Mouse (Mus musculus) lung, adult 18-20 months (tissue): Measurements from ENCODE around the gene Olfr374.

Experiments used
- DNase-seq, 2 experiments: peaks; one replicate each; pipeline ENCODE4 v3.0.0; 2022; ENCODE audit warnings: mixed read lengths in 2 of 2

The Olfr374 gene

DNA sequence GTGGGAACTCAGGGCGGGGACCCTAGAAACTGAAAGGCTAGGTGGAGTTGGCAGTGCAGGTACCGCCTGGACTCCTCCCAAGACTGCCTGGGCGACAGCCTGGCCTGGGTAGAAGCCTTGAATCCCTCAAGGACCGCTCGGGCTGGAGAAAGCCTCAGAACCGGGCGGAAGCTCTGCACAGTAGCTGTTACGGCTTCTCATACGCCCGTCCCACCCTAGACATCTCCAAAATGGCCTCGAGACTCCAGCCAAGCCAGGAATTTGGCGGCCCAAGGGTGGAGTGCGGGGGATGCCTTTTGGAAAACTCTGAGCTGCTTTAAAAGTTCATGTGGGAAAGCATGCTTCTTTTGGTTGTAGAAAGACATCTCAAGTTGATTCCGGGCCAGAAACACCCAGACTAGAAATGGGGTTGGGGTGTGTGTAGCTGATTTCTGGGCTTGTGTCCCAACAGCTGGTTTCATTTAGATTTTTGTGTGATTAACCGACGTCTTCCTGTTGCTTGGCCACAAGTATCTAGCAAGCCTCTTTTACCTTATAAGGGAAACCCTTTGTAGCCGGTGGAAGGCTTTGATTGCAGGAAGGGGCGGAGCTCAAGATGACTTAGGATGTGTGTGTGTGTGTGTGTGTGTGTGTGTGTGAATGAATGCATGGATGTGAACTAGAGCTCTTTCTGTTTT lies 29.6 kb downstream of the Olfr374 start:
- DNase-seq, result peak; percentile 86 to 88

DNA sequence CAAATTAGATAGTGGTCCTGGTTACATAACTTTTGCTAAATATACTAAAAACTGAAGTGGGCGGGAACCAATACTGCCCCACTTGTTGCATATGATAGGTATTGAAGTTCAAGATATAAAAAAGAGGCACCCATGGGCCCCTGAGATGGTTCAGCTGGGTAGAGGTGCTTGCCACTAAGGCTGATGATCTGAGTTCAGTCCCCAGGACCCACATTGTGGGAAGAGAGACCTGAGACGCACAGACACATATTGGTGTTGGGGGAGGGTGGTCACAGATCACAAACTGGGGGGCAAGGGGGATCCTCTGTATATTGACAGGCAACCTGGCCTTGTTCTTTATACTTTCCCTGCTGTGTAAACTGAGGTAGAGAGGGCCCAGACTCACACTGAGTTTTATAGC lies 30.6 kb downstream of the Olfr374 start:
- no peak for DNase-seq

DNA sequence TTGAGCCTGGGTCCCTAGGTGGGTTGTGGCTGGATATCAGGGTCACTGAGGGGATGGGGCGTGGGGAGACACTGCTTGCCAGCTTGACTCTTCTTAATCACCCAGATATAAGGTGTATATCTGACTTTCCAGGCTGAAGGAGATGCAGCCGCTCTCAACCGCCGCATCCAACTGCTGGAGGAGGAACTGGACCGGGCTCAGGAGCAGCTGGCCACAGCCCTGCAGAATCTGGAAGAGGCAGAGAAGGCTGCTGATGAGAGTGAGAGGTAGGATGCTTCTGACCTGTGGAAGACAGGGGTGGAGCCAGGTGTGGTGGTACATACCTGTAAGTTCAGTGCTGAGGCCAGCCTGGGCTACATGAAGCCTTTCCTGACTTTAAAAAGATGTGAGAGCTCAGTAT lies 31.6 kb downstream of the Olfr374 start:
- no peak for DNase-seq

DNA sequence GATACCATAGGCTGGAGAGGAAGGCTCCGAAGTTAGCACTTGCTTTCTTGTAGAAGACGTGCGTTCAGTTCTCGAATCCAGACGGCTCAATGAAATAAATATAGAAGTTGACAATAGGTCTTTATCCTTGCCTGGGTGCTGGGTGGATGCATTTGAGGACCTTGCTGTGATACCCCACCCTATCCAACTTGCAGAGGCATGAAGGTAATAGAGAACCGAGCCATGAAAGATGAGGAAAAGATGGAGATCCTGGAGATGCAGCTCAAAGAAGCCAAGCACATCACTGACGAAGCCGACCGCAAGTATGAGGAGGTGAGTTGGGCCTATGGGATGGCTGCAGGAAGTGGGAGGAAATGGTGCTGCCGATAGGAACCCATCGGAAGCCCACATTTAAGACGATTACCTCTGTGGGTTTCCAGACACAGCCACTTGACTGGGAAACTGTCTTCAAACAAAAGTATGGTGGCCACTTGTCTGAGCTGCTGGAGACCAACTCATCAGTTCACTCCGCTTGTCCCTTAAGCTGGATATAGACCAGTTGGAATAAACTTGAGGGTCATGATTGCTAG lies 36.5 kb downstream of the Olfr374 start:
- no peak for DNase-seq

DNA sequence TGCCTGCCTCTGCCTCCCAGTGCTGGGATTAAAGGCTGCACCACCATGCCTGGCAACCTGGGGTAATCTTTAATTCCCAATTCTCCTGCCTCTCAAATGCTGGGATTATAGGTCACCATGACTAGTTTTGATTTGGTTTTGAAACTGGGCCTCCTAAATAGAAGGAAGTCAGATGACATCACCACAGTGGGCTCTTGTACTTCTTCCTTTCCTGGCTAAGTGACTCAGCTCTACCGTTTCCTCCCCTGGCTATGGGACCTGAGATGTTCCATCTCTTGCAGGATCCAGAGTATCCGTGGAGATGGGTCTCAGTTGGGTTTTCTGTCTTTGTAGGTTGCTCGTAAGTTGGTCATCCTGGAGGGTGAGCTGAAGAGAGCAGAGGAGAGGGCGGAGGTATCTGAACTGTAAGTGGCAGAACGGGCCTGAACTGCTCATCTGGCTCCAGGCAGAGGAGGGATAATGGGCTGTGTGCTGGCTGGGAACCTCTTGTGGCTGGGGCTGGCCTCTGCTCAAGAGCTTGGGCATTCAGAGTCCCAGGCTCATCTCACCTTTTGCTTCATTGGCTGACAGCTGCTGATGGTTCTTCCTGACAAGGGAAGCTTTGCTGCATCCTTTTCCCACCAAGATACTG lies 37.6 kb downstream of the Olfr374 start:
- no peak for DNase-seq

DNA sequence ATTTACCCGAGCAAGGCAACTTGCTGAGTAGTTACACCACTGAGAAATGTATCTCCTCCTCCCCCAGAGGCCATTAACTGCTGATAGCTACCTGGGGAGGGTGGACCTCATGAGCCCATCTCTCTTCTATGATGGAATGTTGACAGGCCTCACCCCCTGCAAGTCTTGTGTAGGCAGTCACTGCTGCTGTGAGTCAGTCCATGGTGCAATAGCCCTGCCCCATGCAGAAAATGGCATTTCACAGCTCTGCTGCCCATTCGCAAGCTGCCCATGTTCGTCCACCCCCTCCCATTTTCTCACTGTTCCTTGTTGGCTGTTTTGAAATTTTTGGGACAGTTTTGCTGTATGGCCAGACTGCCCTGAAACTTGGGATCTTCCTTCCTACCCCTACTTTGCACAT lies 38.7 kb downstream of the Olfr374 start:
- DNase-seq, result peak in 1 of 2 experiments; percentile 31

DNA sequence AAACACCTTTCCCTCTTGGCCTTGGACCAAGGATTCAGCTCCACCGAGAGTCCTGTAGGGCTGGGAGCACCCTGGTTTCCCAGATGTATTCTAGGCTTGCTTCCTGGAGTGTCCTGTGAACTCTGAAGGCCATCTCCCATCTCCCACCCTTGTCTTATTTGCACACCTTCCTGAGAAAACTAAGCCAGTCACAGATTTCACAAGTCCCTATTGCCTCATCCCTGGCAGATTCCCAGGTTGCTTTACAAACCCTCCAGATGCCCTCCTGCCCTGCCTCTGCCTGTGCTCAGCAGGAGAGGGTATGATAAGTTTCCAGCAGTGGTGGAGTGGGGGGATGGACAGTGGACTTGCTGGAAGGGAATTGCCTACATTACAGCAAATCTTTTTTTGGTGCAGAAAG lies 39.2 kb downstream of the Olfr374 start:
- peak; percentile 80 to 86 for DNase-seq

DNA sequence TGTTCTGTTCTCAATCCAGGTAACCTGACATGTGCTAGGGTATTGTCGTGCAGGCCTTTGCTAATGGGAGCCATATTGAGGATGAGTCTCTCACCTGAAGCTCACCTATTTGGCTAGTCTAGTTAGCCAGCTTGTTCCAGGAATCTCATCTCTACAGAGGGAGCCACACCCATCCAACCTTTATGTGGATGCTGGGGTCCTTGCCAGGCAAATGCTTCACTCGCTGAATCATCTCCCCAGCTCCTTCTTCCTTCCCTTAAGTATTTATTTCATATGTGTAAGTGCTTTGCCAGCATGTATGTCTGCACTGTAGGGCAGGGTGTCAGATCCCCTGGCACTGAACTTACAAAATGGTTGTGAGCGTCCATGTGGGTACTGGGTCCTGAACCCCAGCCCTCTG lies 39.7 kb downstream of the Olfr374 start:
- DNase-seq, result no peak

DNA sequence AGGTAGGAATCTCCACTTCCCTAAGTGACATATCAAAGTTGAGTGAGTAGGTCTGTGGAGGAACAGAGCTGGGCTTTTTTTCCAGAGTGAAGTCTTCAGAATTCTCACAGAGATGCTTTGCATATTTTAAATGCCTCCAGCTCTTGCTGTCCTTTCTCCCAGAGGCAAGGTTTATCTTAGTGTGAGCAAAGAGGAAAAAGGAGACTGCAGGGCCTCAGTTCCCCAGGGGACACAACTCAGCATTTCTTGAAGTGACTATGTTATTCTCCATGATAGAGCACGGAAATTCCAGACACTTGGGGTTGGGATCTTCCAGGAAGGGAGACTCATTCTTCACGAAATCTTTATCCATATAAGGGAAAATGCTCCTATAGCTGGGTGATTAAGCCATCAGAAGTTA lies 40.4 kb downstream of the Olfr374 start:
- DNase-seq, result no peak

DNA sequence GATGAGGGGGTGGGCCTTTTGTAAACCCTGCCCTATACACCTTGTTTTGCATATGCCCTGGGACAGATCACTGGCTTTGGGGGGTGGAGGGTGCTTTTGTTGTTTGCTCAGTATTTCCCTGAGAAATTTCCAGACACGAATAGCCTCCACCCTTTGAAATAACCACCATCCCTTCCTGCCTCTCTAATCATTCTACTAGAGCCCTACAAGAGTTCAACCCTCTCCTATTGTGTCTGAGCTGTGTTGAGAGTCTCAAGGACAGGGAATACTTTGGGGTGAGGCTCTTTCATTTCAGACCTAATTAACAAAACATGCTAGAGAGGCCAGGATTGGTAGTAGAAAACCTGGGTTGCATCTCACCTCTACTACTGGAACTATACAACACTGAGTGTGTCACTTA lies 42.2 kb downstream of the Olfr374 start:
- DNase-seq, result no peak

DNA sequence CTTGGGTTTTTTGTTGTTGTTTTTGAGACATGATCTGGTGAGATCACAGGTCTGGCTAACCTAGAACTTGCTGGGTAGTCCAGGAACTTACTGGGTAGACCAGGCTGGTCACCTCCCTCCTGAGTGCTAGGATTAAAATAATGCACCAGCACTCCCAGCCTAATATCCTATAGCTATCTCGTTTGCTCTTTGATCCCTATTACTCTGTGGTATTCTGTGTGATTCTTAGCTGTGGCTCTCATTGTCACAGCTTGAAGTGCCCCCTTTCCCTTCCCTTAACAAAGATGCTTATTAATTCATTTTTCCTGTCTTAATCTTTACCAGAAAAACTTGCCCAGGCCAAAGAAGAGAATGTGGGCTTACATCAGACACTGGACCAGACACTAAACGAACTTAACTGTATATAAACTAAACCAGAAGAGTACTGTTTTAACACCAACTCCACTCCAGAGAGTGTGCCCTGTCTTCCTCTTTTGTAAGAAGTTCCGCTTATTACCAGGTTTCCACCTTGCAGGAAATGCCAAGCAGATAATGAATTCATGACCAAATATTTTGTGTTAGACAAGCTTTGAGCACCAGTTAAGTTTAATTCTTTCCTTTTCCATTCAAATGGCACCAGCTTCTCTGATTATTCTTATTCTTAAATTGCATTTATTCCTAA lies 44.7 kb downstream of the Olfr374 start:
- DNase-seq, result no peak

DNA sequence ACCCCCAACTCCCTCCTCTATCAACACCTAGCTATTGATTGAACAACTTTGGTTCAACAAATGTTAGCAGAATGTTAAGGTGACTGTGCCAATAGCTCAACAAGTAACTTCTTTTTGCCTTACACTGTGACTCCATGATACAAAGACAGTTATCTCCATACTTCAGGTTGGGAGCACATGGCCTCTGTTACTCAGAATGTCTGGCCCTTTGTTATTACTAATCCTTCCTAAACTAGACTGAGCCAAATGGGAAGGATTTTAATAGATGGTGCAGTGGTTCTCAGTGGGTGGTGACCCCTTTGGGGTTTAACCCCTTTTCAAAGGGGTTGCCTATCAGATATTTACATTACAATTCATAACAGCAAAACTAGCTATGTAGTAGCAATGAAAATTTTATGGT lies 46.5 kb downstream of the Olfr374 start:
- no peak for DNase-seq

DNA sequence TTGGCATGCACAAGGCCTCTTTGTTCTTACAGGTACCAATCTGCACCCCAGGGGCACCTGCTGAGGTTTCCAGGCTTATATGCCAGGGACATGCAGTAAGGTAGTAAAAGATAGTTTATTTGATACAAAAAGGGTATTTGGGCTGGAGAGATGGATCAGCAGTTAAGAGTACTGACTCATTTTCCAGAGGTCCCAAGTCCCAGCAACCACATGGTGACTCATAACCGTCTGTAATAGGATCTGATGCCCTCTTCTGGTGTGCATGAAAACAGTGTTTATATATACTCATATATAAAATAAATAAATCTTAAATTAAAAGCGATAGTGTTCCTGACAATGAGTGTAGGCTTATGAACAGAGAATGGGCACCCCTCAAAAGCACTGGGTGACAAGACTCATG lies 51.3 kb downstream of the Olfr374 start:
- DNase-seq, result no peak

DNA sequence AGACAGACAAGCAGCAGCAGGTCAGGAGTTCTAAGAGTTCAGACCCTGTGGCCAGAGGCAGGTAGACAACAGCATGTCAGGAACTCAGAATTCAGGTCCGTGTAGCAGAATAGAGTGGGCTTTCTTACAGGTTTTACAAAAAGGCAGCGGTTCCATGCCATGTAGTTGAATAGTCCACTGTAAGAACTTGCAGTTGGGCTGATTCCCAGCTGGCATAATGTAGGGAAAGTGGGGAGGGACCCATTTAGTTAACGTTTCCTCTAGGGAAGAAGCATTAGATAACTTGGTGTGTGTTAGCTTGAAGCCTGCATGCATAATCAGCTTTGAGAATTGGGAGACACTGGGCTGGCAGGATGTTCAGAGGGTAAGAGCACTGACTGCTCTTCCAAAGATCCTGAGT lies 51.9 kb downstream of the Olfr374 start:
- no peak for DNase-seq

DNA sequence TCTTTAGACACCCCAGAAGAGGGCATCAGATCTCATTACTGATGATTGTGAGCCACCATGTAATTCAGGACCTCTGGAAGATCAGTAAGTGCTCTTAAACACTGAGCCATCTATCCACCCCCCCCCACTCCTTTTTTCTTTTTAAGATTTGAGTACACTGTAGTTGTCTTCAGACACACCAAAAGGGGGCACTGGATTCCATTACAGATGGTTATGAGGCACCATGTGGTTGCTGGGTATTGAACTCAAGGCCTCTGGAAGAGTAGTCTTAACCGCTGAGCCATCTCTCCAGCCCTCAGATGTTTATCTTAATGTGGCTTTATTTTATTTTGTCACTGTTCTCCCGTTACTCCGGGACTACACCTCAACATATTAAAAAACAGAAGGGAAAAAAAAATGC lies 53.2 kb downstream of the Olfr374 start:
- no peak for DNase-seq

DNA sequence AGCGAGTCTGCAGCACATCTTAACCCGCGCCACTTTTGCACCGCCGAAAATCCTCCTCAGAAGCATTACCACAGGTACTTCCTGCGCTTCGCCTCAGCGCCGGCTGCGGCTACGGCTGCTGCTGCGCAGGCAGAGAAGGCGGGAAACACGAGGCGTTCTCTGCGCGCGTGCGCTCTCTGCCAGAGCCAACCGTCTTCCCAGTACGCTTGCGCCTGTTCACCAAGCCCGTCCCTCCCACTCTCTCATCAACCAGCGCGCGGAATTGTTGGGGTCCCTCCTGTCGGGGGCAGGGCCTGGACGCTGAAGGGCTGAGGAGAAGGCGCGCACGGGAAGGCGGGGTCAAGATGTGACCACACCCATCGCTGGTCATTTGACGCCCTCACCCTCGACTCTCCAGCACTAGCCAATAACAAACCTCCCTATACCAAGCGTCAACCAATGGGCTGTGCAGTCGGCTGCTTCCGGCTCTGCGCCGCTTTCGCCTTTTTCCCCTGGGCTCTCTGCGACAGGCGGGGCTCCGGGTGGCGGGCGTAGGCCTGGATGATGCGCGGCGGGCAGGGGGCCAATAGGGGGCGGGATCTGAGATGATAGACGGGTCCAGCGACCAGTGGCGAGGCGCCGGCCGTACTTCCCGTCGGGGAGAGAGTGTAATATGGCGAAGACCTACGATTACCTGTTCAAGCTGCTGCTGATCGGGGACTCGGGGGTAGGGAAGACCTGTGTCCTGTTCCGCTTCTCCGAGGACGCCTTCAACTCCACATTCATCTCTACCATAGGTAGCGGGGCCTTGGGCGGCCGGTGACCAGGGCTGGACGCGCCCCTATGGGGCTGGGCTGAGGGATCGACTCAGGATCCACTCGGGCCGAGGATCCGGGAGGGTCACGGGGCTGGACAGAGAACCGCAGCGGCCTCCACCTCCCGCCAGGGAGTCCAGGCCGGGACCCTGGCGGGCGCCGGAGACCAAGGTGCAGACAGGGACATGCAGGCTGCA lies 54.2 kb downstream of the Olfr374 start, which contains the start of gene Rab8a:
TSS of gene Rab8a (plus strand) at position 494 of the 991 bp plus-strand sequence.
- peak; percentile 100 for DNase-seq

DNA sequence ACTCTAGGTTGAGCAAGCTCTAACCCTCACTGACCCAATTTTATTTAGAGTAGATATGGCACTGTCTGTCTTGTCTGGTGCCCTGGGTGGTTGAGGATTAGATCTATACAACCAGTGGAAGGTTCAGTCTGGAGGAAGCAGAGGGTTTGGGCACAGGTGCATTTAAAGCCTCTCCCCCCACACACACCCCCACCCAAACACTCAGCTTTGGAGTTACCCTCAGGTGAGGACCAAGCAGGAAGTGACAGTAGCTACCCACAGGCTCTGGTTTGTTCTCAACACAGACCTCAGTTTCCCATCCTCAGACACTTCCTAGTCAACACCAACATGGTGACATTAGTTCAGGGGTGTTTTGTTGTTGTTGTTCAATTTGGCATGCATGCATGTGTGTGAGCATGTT lies 56.0 kb downstream of the Olfr374 start:
- no peak for DNase-seq
